Mouse (Mus musculus): ENCODE results near the gene Cfap74. TPM values are rescaled to one million over a fixed set of nuclear protein-coding genes. Genes with fewer than 3 reads are reported as not detected.
A peak's percentile ranks its signal among the peaks of the same experiment; 100 is the strongest.

Gene Cfap74
- 1.4 and 1.5 TPM in 2 replicates for polyA plus RNA-seq (2015; fragmentation: Nextera tagmentation; extraction: Ambion mirVana)

GRCm38 (mm10) chr4:155409058-155409776 lies at the start of gene Cfap74:
TSS of gene Cfap74 (plus strand) at chr4:155409190.
- Histone ChIP-seq H3K4me2 (replicated peaks; ENCODE audit: low read depth, low read length) (peak within 1 kb of the TSS; percentile 54), H3K27ac (ENCODE audit: low read length) (no peak within 1 kb of the TSS), H3K9ac (replicated peaks; ENCODE audit: low read depth) (no peak within 1 kb of the TSS), H3K36me3 (ENCODE audit: insufficient read depth, low read length) (no peaks in the 10 kb centered on the region), H3K4me1 (ENCODE audit: insufficient read depth, low read depth, low read length) (peaks cover 7% of the 10 kb centered on the region; the same call in 1 of the 2 replicates), H3K27me3 (replicated peaks; ENCODE audit: insufficient read depth, low read length) (no peaks in the 10 kb centered on the region), H3K4me3 (ENCODE audit: low read depth, low read length) (peak within 1 kb of the TSS; percentile 14; the same call in 1 of the 2 replicates), H3K9me3 (ENCODE audit: low read length) (no peaks in the 10 kb centered on the region)
- peak; percentile 82 for ATAC-seq
- DNase-seq (ENCODE audit: low spot score) = peak; percentile 58
- WGBS = 2% methylated on average over 35 of the region's 35 CpGs
- TF ChIP-seq CTCF (IDR thresholded peaks at IDR 0.05) (no peak), EP300 (IDR thresholded peaks at IDR 0.05) (no peak)

GRCm38 (mm10) chr4:155359560-155360464 lies 49.2 kb upstream of the Cfap74 start:
- 35% methylated on average over 12 of the region's 12 CpGs for WGBS
- no peak for TF ChIP-seq EP300 (IDR thresholded peaks at IDR 0.05)
- TF ChIP-seq CTCF (IDR thresholded peaks at IDR 0.05) = no peak
- Histone ChIP-seq H3K9ac (replicated peaks; ENCODE audit: low read depth) (no peak overlapping the region), H3K27me3 (replicated peaks; ENCODE audit: insufficient read depth, low read length) (peaks cover 14% of the 10 kb centered on the region; the same call in 1 of the 2 replicates), H3K9me3 (ENCODE audit: low read length) (no peaks in the 10 kb centered on the region), H3K4me2 (replicated peaks; ENCODE audit: low read depth, low read length) (peak overlapping the region; percentile 58), H3K36me3 (ENCODE audit: insufficient read depth, low read length) (no peaks in the 10 kb centered on the region), H3K4me1 (ENCODE audit: insufficient read depth, low read depth, low read length) (no peaks in the 10 kb centered on the region), H3K27ac (ENCODE audit: low read length) (peak overlapping the region; percentile 82), H3K4me3 (ENCODE audit: low read depth, low read length) (peak overlapping the region; percentile 41; the same call in 1 of the 2 replicates)
- no peak for ATAC-seq
- peak; percentile 63 for DNase-seq (ENCODE audit: low spot score)

- Histone ChIP-seq H3K27ac (ENCODE audit: low read length) (peak overlapping the region; percentile 82), H3K4me2 (replicated peaks; ENCODE audit: low read depth, low read length) (peak overlapping the region; percentile 58), H3K9ac (replicated peaks; ENCODE audit: low read depth) (0 out of 2 replicates have a peak overlapping the region, but pooled peaks have one; percentile 23), H3K36me3 (ENCODE audit: insufficient read depth, low read length) (no peaks in the 10 kb centered on the region), H3K4me1 (ENCODE audit: insufficient read depth, low read depth, low read length) (no peaks in the 10 kb centered on the region), H3K4me3 (ENCODE audit: low read depth, low read length) (peak overlapping the region; percentile 41), H3K9me3 (ENCODE audit: low read length) (no peaks in the 10 kb centered on the region), H3K27me3 (replicated peaks; ENCODE audit: insufficient read depth, low read length) (peaks cover 14% of the 10 kb centered on the region; the same call in 1 of the 2 replicates)
- under 1% methylated on average over 25 of the region's 42 CpGs for WGBS
- TF ChIP-seq EP300 (IDR thresholded peaks at IDR 0.05) (no peak), CTCF (IDR thresholded peaks at IDR 0.05) (no peak)
- ATAC-seq (peak; percentile 48), DNase-seq (ENCODE audit: low spot score) (peak; percentile 40)
Measured at GRCm38 (mm10) chr4:155360856-155361255, 48.1 kb upstream of the Cfap74 start.

- H3K27me3 ChIP-seq (replicated peaks; ENCODE audit: insufficient read depth, low read length) = peaks cover 14% of the 10 kb centered on the region; the same call in 1 of the 2 replicates
Measured at GRCm38 (mm10) chr4:155361303-155361791, 47.6 kb upstream of the Cfap74 start, which contains the start of gene Prkcz. TSS of gene Prkcz (minus strand) at chr4:155361361.

GRCm38 (mm10) chr4:155362443-155362842 lies 46.5 kb upstream of the Cfap74 start:
- H3K27me3 ChIP-seq (replicated peaks; ENCODE audit: insufficient read depth, low read length) = peaks cover 14% of the 10 kb centered on the region; the same call in 1 of the 2 replicates
- ATAC-seq (no peak), DNase-seq (ENCODE audit: low spot score) (peak; percentile 27)
- 18% methylated on average over 5 of the region's 5 CpGs for WGBS
- H3K4me2 ChIP-seq (replicated peaks; ENCODE audit: low read depth, low read length) = peak overlapping the region; percentile 58
- no peak for TF ChIP-seq CTCF (IDR thresholded peaks at IDR 0.05)
- H3K36me3 ChIP-seq (ENCODE audit: insufficient read depth, low read length) = no peaks in the 10 kb centered on the region
- H3K4me3 ChIP-seq (ENCODE audit: low read depth, low read length) = peak overlapping the region; percentile 3; the same call in 1 of the 2 replicates
- peak overlapping the region; percentile 85; the same call in 1 of the 2 replicates for H3K27ac ChIP-seq (ENCODE audit: low read length)
- no peaks in the 10 kb centered on the region for H3K4me1 ChIP-seq (ENCODE audit: insufficient read depth, low read depth, low read length)
- no peaks in the 10 kb centered on the region for H3K9me3 ChIP-seq (ENCODE audit: low read length)
- no peak overlapping the region for H3K9ac ChIP-seq (replicated peaks; ENCODE audit: low read depth)

More at GRCm38 (mm10) chr4:155361303-155361791, 47.6 kb upstream of the Cfap74 start, which contains the start of gene Prkcz:
- WGBS = 2% methylated on average over 39 of the region's 51 CpGs
- Histone ChIP-seq H3K9ac (replicated peaks; ENCODE audit: low read depth) (0 out of 2 replicates have a peak within 1 kb of the TSS, but pooled peaks have one; percentile 29), H3K4me3 (ENCODE audit: low read depth, low read length) (peak within 1 kb of the TSS; percentile 41), H3K27ac (ENCODE audit: low read length) (peak within 1 kb of the TSS; percentile 85), H3K4me2 (replicated peaks; ENCODE audit: low read depth, low read length) (peak within 1 kb of the TSS; percentile 58), H3K9me3 (ENCODE audit: low read length) (no peaks in the 10 kb centered on the region), H3K4me1 (ENCODE audit: insufficient read depth, low read depth, low read length) (no peaks in the 10 kb centered on the region), H3K36me3 (ENCODE audit: insufficient read depth, low read length) (no peaks in the 10 kb centered on the region)
- peak; percentile 91 for DNase-seq (ENCODE audit: low spot score)
- TF ChIP-seq CTCF (IDR thresholded peaks at IDR 0.05) = no peak
- no peak for TF ChIP-seq EP300 (IDR thresholded peaks at IDR 0.05)
- peak; percentile 97 for ATAC-seq
